Mouse (Mus musculus) spleen, adult 2 months (tissue): ENCODE measurements at regions not wholly inside any gene's neighbourhood (a gene's known extent, or its start where the extent isn't known, plus 50 kb on each side); places are given as distances from the start of the nearest gene placed in this dataset.

Source experiments
- DNase-seq, 2 experiments: peaks; one replicate each; pipeline versions ENCODE4 v3.0.0 to v3.0.0-alpha.2; 2012 to 2021; ENCODE audit warnings: low spot score in 2 of 2, low read depth in 1 of 2
- H3K27ac ChIP-seq: fragments of 200-500 bp; 2 replicates; pipeline ENCODE4 v1.5.1; 2012; ENCODE audit warnings: low read length, inconsistent platforms; ENCODE audit not compliant: insufficient read depth
- H3K27me3 ChIP-seq: fragments of 200-500 bp; 2 replicates; pipeline ENCODE4 v1.6.1; 2012; ENCODE audit warnings: mild to moderate bottlenecking, moderate library complexity, low read length, inconsistent platforms; ENCODE audit not compliant: control insufficient read depth, insufficient read depth
- H3K36me3 ChIP-seq: fragments of 200-500 bp; 2 replicates; pipeline ENCODE4 v1.6.1; 2012; ENCODE audit warnings: mild to moderate bottlenecking, low read length, inconsistent platforms; ENCODE audit not compliant: control insufficient read depth, insufficient read depth
- H3K4me1 ChIP-seq: fragments of 200-500 bp; 2 replicates; pipeline ENCODE4 v1.6.1; 2011; ENCODE audit warnings: inconsistent platforms; ENCODE audit not compliant: control insufficient read depth, insufficient read depth, insufficient read length
- H3K4me3 ChIP-seq: fragments of 200-500 bp; 2 replicates; pipeline ENCODE4 v1.5.1; 2011; ENCODE audit warnings: mild to moderate bottlenecking, inconsistent platforms; ENCODE audit not compliant: insufficient read depth, insufficient read length; ENCODE audit errors: extremely low read depth
- CTCF ChIP-seq: fragments of 200-500 bp; IDR thresholded peaks from 2 replicates; pipeline ENCODE4 v1.5.1; 2011; ENCODE audit warnings: mild to moderate bottlenecking, inconsistent platforms; ENCODE audit not compliant: insufficient read depth, insufficient read length, insufficient replicate concordance; ENCODE audit errors: extremely low read depth
- POLR2A ChIP-seq: fragments of 200-500 bp; IDR thresholded peaks from 2 replicates; pipeline ENCODE4 v1.6.1; 2011; ENCODE audit warnings: low read depth, low read length, inconsistent platforms
- WGBS: fragments of 180-500 bp; shearing (Covaris S2); methylation state at CpG from one replicate; pipeline ENCODE4 v1.1.7; 2018; 5-methylcytosine and 5-hydroxymethylcytosine counted together

GRCm38 (mm10) chr15:7012446-7012845, 78.0 kb upstream of the Lifr start:
- no peaks in the 10 kb centered on the region for H3K27me3 ChIP-seq
- no peak for DNase-seq
- no peak overlapping the region for H3K4me3 ChIP-seq
- no peaks in the 10 kb centered on the region for H3K36me3 ChIP-seq
- TF ChIP-seq POLR2A, result no peak
- no peak for TF ChIP-seq CTCF
- no peaks in the 10 kb centered on the region for H3K4me1 ChIP-seq
- no peak overlapping the region for H3K27ac ChIP-seq
- WGBS, result 91% methylated on average over 6 of the region's 6 CpGs

DNA sequence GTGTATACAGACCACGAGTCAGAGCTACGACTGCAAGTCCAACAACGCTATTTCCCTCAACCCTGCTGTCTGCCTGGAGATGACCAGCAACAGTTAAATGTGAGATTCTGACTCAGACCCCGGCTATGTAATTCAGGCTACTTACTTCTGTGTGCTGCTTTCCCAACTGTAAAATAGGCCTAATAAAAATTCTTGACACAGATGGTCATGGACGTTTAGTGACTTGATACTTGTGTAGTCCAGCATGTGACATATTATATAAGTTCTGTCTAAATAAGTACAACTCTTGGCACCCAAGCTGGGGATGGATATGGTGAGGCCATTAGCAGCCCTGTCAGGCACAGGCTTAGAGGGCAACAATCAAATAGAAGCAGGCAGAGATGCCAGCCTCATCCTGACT, 77.4 kb upstream of the Lifr start:
- Histone ChIP-seq H3K4me3 (no peak overlapping the region), H3K27ac (no peak overlapping the region), H3K36me3 (no peaks in the 10 kb centered on the region), H3K27me3 (no peaks in the 10 kb centered on the region), H3K4me1 (no peaks in the 10 kb centered on the region)
- 84% methylated on average over 5 of the region's 5 CpGs for WGBS
- TF ChIP-seq CTCF, result no peak
- TF ChIP-seq POLR2A, result no peak
- DNase-seq, result no peak

GRCm38 (mm10) chr15:7014984-7015383, 75.4 kb upstream of the Lifr start:
- H3K36me3 ChIP-seq, result no peaks in the 10 kb centered on the region
- TF ChIP-seq CTCF, result no peak
- TF ChIP-seq POLR2A, result no peak
- no peak for DNase-seq
- WGBS, result 84% methylated on average over 2 of the region's 2 CpGs
- no peak overlapping the region for H3K4me3 ChIP-seq
- H3K27ac ChIP-seq, result no peak overlapping the region
- H3K4me1 ChIP-seq, result no peaks in the 10 kb centered on the region
- 0 out of 2 replicates have a peak, but pooled peaks cover 2% of the 10 kb centered on the region for H3K27me3 ChIP-seq

GRCm38 (mm10) chr15:7016018-7016417, 74.4 kb upstream of the Lifr start:
- no peak overlapping the region for H3K4me3 ChIP-seq
- TF ChIP-seq CTCF (no peak), POLR2A (no peak)
- WGBS, result 78% methylated on average over 3 of the region's 3 CpGs
- H3K36me3 ChIP-seq, result no peaks in the 10 kb centered on the region
- no peaks in the 10 kb centered on the region for H3K4me1 ChIP-seq
- 0 out of 2 replicates have a peak, but pooled peaks cover 2% of the 10 kb centered on the region for H3K27me3 ChIP-seq
- DNase-seq, result no peak
- H3K27ac ChIP-seq, result no peak overlapping the region

GRCm38 (mm10) chr15:7017281-7017845, 73.1 kb upstream of the Lifr start:
- Histone ChIP-seq H3K4me1 (no peaks in the 10 kb centered on the region), H3K36me3 (no peaks in the 10 kb centered on the region), H3K27ac (no peak overlapping the region), H3K4me3 (no peak overlapping the region), H3K27me3 (0 out of 2 replicates have a peak, but pooled peaks cover 2% of the 10 kb centered on the region)
- 37% methylated on average over 6 of the region's 6 CpGs for WGBS
- no peak for TF ChIP-seq CTCF
- no peak for TF ChIP-seq POLR2A
- DNase-seq, result no peak

GRCm38 (mm10) chr15:7022660-7023059, 67.8 kb upstream of the Lifr start:
- no peak overlapping the region for H3K27ac ChIP-seq
- 0 out of 2 replicates have a peak, but pooled peaks cover 2% of the 10 kb centered on the region for H3K27me3 ChIP-seq
- H3K4me1 ChIP-seq, result no peaks in the 10 kb centered on the region
- no peak overlapping the region for H3K4me3 ChIP-seq
- H3K36me3 ChIP-seq, result no peaks in the 10 kb centered on the region
- DNase-seq, result no peak
- no peak for TF ChIP-seq POLR2A
- TF ChIP-seq CTCF, result no peak

DNA sequence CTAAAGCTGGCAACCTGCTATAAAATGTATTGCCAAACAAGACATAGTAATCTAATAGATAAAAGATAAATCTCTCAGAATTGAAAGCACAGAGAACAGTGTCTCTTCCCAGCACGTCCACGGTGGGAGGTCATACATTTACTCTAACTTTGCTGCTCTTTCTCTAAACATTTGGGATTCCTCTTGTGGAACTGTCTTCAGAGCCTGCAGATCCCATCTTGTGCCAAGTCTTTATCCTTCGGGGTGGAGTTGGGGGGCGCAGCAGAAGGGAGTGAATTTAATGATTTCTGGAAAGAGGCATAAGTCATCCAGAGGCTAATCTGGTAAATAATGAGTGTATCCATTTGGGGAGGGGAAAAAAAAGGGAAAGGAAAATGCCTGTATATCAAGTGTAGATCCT, 65.2 kb upstream of the Lifr start:
- Histone ChIP-seq H3K4me1 (no peaks in the 10 kb centered on the region), H3K27ac (no peak overlapping the region), H3K27me3 (no peaks in the 10 kb centered on the region), H3K4me3 (no peak overlapping the region), H3K36me3 (no peaks in the 10 kb centered on the region)
- no peak for DNase-seq
- TF ChIP-seq POLR2A (no peak), CTCF (no peak)
- WGBS, result 84% methylated on average over 4 of the region's 4 CpGs
